Mouse (Mus musculus): ENCODE measurements around the gene Slc35f4. TPM values are rescaled to one million over a fixed set of nuclear protein-coding genes. Genes with fewer than 3 reads are reported as not detected.
"Not testable (repeated sequence)": the region's sequence is repeated elsewhere in the genome, so short reads cannot be mapped to it uniquely, and the experiment has no call there.

Gene Slc35f4
- polyA plus RNA-seq, 1 experiment from 2014 or later = not detected

DNA sequence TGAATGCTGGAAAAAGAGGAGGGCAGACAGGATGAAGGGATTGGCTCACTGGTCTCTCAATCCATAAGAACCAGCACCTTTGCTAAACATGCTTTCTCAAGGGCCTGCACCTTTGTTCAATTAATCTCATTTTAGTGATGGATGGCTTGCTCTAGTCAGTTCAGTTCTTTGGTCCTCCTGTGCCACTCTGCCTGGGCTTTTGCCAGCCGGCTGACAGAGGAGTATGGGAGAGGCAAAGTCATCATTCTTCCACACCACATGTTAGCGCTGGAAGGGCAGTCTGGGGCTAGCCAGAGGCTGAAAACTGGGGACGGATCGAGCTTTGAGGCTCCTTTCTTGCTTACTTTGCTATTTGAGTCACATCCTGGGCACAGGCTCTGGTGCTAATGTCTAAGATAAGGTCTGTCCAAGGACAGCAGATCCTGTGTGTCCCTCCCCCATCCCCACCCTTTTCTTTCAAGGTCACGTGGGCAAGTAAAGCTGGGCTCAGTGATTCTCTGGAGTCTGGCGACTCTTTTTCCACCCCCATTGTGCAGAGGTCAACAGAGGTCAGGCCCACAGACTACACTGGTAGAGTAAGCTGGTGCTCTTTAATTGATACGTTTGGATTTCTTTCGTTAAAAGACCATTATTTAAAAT, 224.7 kb downstream of the Slc35f4 start:
- no peak overlapping the region for H3K4me3 ChIP-seq
- H3K27me3 ChIP-seq (ENCODE audit: poor library complexity, severe bottlenecking) = no peaks in the 10 kb centered on the region
- no peaks in the 10 kb centered on the region for H3K9me3 ChIP-seq
- DNase-seq (ENCODE audit: extremely low spot score, low spot score) = no peak
- H3K27ac ChIP-seq = 0 out of 2 replicates have a peak overlapping the region, but pooled peaks have one; percentile 1
- H3K4me1 ChIP-seq = peaks cover 13% of the 10 kb centered on the region
- H3K36me3 ChIP-seq (replicated peaks) = no peaks in the 10 kb centered on the region
- WGBS = 38% methylated on average over 8 of the region's 8 CpGs

DNA sequence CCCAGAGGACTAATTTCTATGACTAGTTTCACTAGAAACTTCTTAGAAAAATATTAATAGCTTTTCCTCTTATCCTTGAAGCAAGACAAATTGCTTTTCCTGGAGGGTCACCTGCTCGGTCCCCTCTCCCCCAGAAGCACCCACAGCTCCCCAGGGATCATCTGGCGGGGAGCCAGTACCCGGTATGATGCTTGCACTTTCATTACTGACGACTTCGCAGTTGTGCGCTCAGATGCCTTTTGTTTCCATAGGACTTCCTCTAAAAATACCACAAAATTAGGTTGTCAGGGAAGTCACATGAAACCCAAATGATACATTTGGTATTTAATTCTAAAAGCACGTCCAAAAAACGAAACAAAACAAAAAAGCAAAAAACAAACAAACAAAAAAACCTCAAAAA, 225.5 kb downstream of the Slc35f4 start:
- Histone ChIP-seq H3K27ac (no peak overlapping the region), H3K4me3 (no peak overlapping the region), H3K36me3 (replicated peaks) (no peaks in the 10 kb centered on the region), H3K9me3 (no peaks in the 10 kb centered on the region), H3K27me3 (ENCODE audit: poor library complexity, severe bottlenecking) (no peaks in the 10 kb centered on the region), H3K4me1 (peaks cover 13% of the 10 kb centered on the region)
- no peak for DNase-seq (ENCODE audit: extremely low spot score, low spot score)
- 83% methylated on average over 8 of the region's 8 CpGs for WGBS

DNA sequence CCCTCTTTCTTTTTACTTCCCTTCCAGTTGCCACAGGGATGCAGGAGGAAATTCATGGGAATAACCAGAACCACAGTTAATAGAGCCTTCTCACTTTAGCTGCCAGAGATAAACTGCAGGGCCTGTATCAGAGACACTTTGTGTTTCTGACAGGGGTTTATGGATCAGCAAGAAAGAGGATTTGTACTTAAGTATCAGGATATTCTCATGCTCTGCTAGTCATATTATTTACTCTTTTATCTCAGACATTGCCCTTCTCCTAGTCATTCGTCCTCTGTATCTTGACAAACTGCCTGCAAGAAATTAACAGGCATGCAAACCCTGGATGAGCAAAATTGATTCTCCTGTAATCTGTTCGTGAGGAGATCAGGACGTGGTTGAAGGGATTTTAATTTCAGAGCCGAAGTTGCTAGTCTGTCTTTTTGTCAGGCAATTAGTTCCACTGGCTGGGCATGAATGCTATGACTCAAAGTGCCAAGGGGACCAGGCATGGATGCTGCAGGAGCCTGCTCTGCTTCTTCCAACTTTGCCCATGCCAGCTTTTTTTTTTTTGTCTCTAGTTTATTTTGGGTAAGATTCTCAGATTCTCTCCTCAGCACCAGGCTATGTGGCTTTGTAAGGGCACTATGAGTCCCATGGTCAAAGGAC, 231.9 kb downstream of the Slc35f4 start:
- no peaks in the 10 kb centered on the region for H3K27me3 ChIP-seq (ENCODE audit: poor library complexity, severe bottlenecking)
- 19% methylated on average over 4 of the region's 4 CpGs for WGBS
- H3K36me3 ChIP-seq (replicated peaks) = no peaks in the 10 kb centered on the region
- H3K9me3 ChIP-seq = no peaks in the 10 kb centered on the region
- H3K4me3 ChIP-seq = no peak overlapping the region
- peak; percentile 43 for DNase-seq (ENCODE audit: extremely low spot score, low spot score)
- H3K27ac ChIP-seq = peak overlapping the region; percentile 74
- peaks cover 20% of the 10 kb centered on the region for H3K4me1 ChIP-seq

DNA sequence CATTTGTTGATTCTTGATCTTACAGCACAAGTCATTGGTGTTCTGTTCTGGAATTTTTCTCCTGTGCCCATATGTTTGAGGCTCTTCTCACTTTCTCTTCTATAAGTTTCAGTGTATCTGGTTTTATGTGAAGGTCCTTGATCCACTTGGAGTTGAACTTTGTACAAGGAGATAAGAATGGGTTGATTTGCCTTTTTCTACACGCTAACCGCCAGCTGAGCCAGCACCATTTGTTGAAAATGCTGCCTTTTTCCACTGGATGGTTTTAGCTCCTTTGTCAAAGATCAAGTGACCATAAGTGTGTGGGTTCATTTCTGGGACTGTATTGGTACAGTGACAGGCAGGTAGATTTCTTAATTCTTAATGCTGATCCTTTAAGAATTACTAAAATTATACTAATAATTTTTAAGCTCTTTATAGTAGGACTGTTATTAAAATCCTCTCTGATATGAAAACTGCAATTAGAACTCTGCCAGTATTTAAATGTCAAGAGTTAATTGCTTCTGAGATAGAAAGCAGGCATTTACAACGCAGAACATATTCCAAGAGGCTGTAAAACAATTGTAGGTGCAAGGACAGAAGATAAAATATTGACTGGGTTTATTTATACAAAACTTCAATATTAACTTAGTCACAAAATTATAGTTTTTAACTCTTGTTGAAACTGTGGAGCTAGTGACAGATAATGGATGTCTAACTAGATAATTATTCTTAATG, 235.7 kb downstream of the Slc35f4 start:
- Histone ChIP-seq H3K36me3 (replicated peaks) (no peaks in the 10 kb centered on the region), H3K4me3 (no peak overlapping the region), H3K4me1 (peaks cover 20% of the 10 kb centered on the region), H3K9me3 (no peaks in the 10 kb centered on the region), H3K27ac (no peak overlapping the region), H3K27me3 (ENCODE audit: poor library complexity, severe bottlenecking) (no peaks in the 10 kb centered on the region)
- no peak for DNase-seq (ENCODE audit: extremely low spot score, low spot score)
- 90% methylated on average over 3 of the region's 3 CpGs for WGBS

DNA sequence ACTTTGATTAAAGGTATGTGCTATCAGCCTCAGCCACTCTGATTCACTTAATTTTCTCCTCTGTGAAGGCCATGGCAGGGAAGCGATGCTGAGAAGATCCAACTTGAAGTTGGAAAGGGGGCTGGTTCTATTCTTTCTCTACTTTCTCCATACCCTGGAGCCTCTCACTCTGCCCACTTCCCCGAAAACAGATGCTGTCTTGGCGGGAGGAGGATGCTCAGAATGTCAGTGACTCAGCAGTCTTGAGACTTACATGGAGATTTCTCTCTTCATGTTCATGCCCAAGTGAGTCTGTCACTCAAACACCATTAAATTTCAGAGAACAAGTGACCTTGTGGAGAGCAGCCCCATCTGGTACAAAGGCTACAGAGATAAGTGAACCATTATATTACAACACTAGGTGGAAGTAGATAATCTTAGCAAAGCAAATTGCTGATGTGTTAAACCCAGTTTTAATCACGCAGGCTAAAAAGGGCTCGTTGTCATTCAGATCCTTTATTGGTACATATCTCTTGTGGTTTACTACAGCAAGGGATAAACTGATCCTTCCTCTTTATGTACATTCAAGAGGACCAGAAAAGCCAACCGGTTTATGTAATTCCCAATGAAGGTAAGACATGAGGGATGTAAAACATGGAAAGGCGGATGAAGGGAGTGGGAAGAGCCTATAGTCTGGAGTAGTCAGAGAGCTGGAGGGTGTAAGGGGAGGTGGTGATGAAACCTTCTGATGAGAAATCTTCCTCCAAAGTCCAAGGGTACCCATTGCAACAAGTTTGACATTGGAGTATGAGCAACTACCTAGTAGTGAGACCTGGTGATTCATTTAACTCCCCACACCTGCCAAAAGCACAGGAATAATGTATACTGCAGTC, 241.8 kb downstream of the Slc35f4 start:
- Histone ChIP-seq H3K27me3 (ENCODE audit: poor library complexity, severe bottlenecking) (no peaks in the 10 kb centered on the region), H3K4me3 (no peak overlapping the region), H3K36me3 (replicated peaks) (no peaks in the 10 kb centered on the region), H3K4me1 (no peaks in the 10 kb centered on the region), H3K27ac (no peak overlapping the region), H3K9me3 (no peaks in the 10 kb centered on the region)
- WGBS = 85% methylated on average over 7 of the region's 7 CpGs
- DNase-seq (ENCODE audit: extremely low spot score, low spot score) = no peak

DNA sequence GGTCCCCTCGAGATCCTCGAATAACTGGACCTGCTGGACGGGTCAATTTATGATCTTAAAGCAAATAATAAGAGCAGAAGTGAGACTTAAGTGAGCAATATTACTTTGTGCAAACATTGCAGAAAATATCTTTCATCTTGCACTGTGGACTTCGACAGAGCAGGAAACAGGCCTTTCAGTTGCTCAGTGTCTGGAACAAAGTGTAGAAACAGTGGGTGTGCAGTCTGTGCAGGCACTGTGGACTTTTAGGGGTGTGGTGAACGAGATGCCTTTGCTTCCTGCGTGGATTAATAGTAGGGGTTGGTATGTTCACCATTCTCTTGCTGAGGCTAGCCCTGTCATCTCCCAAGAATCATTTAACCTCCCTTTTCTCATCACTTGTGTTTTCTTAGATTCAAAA, 247.0 kb downstream of the Slc35f4 start:
- no peak overlapping the region for H3K27ac ChIP-seq
- no peak overlapping the region for H3K4me3 ChIP-seq
- no peaks in the 10 kb centered on the region for H3K4me1 ChIP-seq
- WGBS = 86% methylated on average over 6 of the region's 6 CpGs
- no peaks in the 10 kb centered on the region for H3K9me3 ChIP-seq
- no peak for DNase-seq (ENCODE audit: extremely low spot score, low spot score)
- H3K36me3 ChIP-seq (replicated peaks) = no peaks in the 10 kb centered on the region
- no peaks in the 10 kb centered on the region for H3K27me3 ChIP-seq (ENCODE audit: poor library complexity, severe bottlenecking)

DNA sequence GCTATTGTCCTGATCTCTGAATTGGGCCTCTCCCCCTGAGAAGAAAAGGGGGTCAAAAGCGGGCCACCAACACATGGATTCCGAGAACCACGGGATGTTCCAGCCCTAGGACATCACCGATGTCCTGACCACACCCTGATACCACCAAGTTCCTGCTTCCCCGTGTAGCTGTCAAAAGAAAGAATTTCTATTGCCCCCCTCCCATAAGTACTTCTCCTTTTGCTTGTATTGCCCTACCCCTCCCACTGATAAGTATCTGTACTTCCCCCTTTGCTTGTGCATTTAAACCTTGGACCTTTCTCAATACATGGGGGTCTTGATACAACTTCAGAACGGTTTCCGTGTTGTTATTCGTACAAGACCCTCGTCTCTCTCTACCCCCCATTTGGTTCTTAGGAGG, 247.4 kb downstream of the Slc35f4 start:
- not testable (repeated sequence) for H3K27ac ChIP-seq; H3K36me3 ChIP-seq (replicated peaks); H3K4me3 ChIP-seq; DNase-seq (ENCODE audit: extremely low spot score, low spot score); H3K27me3 ChIP-seq (ENCODE audit: poor library complexity, severe bottlenecking); H3K9me3 ChIP-seq; H3K4me1 ChIP-seq
- 97% methylated on average over 9 of the region's 9 CpGs for WGBS

DNA sequence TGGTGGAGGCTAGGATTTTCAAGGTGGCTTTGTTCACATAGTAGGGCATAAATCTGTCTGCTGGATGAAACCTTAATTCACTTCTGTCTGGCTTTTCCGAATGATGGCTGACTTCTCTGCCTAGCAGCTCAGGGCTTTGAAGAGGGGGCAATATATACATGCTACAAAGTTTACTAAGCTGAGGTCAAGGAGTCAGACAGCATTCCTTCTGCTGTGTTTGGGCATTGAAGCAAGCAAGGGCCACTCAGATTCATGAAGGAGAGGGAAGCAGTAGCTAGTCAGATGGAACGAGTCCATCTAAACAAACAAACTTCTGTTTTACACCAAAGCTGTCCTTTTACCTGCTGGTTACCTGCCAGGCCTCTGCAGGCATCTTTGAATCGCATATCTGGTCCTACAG, 248.2 kb downstream of the Slc35f4 start:
- no peak overlapping the region for H3K4me3 ChIP-seq
- H3K36me3 ChIP-seq (replicated peaks) = no peaks in the 10 kb centered on the region
- 93% methylated on average over 3 of the region's 3 CpGs for WGBS
- H3K27ac ChIP-seq = no peak overlapping the region
- H3K27me3 ChIP-seq (ENCODE audit: poor library complexity, severe bottlenecking) = no peaks in the 10 kb centered on the region
- H3K9me3 ChIP-seq = no peaks in the 10 kb centered on the region
- no peak for DNase-seq (ENCODE audit: extremely low spot score, low spot score)
- H3K4me1 ChIP-seq = no peaks in the 10 kb centered on the region

DNA sequence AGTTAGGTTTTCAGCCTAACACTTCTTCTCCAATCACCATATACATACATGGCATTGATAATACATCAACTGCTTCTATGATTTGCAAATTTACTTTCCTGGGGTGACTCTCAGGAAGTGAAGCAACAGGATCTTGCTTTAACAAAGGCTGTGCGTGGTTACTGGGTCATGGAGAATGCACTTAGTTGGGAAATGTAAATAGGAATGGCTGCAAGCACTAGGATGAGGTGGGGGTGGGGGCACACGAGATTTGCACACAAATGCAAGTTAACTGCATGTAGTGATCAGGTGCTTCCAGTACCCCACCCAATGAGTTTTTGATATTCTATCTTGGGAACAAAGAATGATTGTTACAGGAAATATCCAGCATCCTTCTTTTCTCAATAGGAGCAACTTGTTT, 250.5 kb downstream of the Slc35f4 start:
- Histone ChIP-seq H3K27me3 (ENCODE audit: poor library complexity, severe bottlenecking) (no peaks in the 10 kb centered on the region), H3K4me3 (no peak overlapping the region), H3K4me1 (no peaks in the 10 kb centered on the region), H3K27ac (no peak overlapping the region), H3K36me3 (replicated peaks) (no peaks in the 10 kb centered on the region), H3K9me3 (no peaks in the 10 kb centered on the region)
- WGBS = 54% methylated on average over 2 of the region's 2 CpGs
- no peak for DNase-seq (ENCODE audit: extremely low spot score, low spot score)

DNA sequence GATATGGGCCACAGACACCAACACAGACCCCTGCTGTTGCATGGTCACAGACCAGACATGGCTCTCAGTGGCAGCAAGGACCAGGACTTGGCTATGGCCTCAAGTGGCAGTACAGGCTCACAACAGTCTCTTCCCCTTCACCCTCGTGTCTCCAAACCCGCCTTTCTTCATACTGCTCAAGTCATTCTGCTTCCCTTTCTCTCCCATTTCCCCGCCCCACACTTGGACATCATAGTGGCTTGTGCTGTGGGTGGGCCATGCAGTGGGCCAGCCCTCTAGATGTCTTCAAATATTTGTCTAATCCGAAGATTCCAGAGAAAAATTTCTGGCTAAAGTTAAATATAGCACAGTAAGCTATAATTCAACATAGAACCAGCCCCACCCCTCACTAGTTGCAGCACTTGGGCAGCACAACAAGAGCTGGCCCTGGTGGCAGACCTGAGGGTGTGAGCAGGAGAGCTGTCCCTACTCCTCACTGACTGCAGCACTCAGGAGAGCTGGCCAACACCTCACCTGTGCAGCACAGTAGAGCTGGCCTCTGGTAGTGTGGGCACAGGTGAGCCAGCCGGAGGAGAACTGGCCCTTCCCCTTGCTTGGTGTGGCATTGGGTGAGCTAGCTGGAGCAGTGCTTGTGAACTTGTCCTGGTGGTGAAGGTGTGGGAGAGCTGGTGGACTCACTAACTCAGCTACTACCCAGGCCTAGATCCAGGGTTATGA, 260.4 kb downstream of the Slc35f4 start:
- Histone ChIP-seq H3K9me3 (no peaks in the 10 kb centered on the region), H3K4me3 (no peak overlapping the region), H3K27ac (no peak overlapping the region), H3K27me3 (ENCODE audit: poor library complexity, severe bottlenecking) (no peaks in the 10 kb centered on the region), H3K4me1 (no peaks in the 10 kb centered on the region), H3K36me3 (replicated peaks) (no peaks in the 10 kb centered on the region)
- no peak for DNase-seq (ENCODE audit: extremely low spot score, low spot score)
- 90% methylated on average over 5 of the region's 5 CpGs for WGBS
